Mouse (Mus musculus) liver, adult (tissue): ENCODE measurements around the gene Fcrl5.

Source experiments
- GATA4 ChIP-seq: IDR thresholded peaks from 2 replicates; pipeline ENCODE4 v1.6.1; 2014; ENCODE audit warnings: mild to moderate bottlenecking, low read length; ENCODE audit not compliant: insufficient replicate concordance

Gene Fcrl5

GRCm38 (mm10) chr3:87521126-87521525 is 85.6 kb downstream of the Fcrl5 start:
- no peak for TF ChIP-seq GATA4

- no peak for TF ChIP-seq GATA4
Measured at GRCm38 (mm10) chr3:87521833-87522232, 86.3 kb downstream of the Fcrl5 start.

GRCm38 (mm10) chr3:87523701-87524100 is 88.1 kb downstream of the Fcrl5 start:
- no peak for TF ChIP-seq GATA4

- TF ChIP-seq GATA4: peak; percentile 51; the same call in 1 of the 2 replicates
Measured at GRCm38 (mm10) chr3:87525043-87525836, 89.7 kb downstream of the Fcrl5 start, which contains the start of gene Etv3. Etv3 (plus strand) TSS chr3:87525407.

GRCm38 (mm10) chr3:87525837-87526570 is 90.4 kb downstream of the Fcrl5 start:
- no peak for TF ChIP-seq GATA4

GRCm38 (mm10) chr3:87527139-87527538 is 91.6 kb downstream of the Fcrl5 start:
- no peak for TF ChIP-seq GATA4

- TF ChIP-seq GATA4: no peak
Measured at GRCm38 (mm10) chr3:87528021-87528420, 92.4 kb downstream of the Fcrl5 start.

GRCm38 (mm10) chr3:87528841-87529240 is 93.3 kb downstream of the Fcrl5 start:
- TF ChIP-seq GATA4: no peak

GRCm38 (mm10) chr3:87529568-87529967 is 94.0 kb downstream of the Fcrl5 start:
- TF ChIP-seq GATA4: no peak

- no peak for TF ChIP-seq GATA4
Measured at GRCm38 (mm10) chr3:87530234-87530633, 94.7 kb downstream of the Fcrl5 start.

- no peak for TF ChIP-seq GATA4
Measured at GRCm38 (mm10) chr3:87533667-87534378, 98.2 kb downstream of the Fcrl5 start.

- no peak for TF ChIP-seq GATA4
Measured at GRCm38 (mm10) chr3:87538034-87538433, 102.5 kb downstream of the Fcrl5 start.

- no peak for TF ChIP-seq GATA4
Measured at GRCm38 (mm10) chr3:87540028-87540675, 104.6 kb downstream of the Fcrl5 start.

- TF ChIP-seq GATA4: no peak
Measured at GRCm38 (mm10) chr3:87540714-87541113, 105.1 kb downstream of the Fcrl5 start.

- no peak for TF ChIP-seq GATA4
Measured at GRCm38 (mm10) chr3:87542481-87543215, 107.1 kb downstream of the Fcrl5 start.

GRCm38 (mm10) chr3:87545554-87545953 is 110.0 kb downstream of the Fcrl5 start:
- TF ChIP-seq GATA4: no peak
